Mouse (Mus musculus) intestine, postnatal 0 days (tissue): ENCODE measurements around the gene Phkg1. TPM values are rescaled to one million over a fixed set of nuclear protein-coding genes. Genes with fewer than 3 reads are reported as not detected.
"Not testable (repeated sequence)": the region's sequence is repeated elsewhere in the genome, so short reads cannot be mapped to it uniquely, and the experiment has no call there.

Experiments used
- ATAC-seq: fragments of 200-750 bp; cut with Nextera tagmentation; 2 replicates; pipeline ENCODE4 v1.8.0; 2017; ENCODE audit warnings: mild to moderate bottlenecking, moderate TSS enrichment, moderate library complexity
- H3K27ac ChIP-seq: fragments of 300-500 bp; sonication (generic); 2 replicates; pipeline ENCODE4 v1.5.1; 2014; ENCODE audit warnings: mild to moderate bottlenecking, low read depth, low read length, moderate library complexity
- H3K27me3 ChIP-seq: fragments of 300-500 bp; sonication (generic); replicated peaks from 2 replicates; pipeline ENCODE4 v1.6.1; 2014; ENCODE audit warnings: low read length, mixed read lengths; ENCODE audit not compliant: control insufficient read depth, insufficient read depth
- H3K36me3 ChIP-seq: fragments of 300-500 bp; sonication (generic); 2 replicates; pipeline ENCODE4 v1.6.1; 2014; ENCODE audit warnings: mild to moderate bottlenecking, moderate library complexity; ENCODE audit not compliant: control insufficient read depth, insufficient read depth
- H3K4me1 ChIP-seq: fragments of 300-500 bp; sonication (generic); replicated peaks from 2 replicates; pipeline ENCODE4 v1.6.1; 2014; ENCODE audit warnings: antibody characterized with exemption, low read length, mixed read lengths; ENCODE audit not compliant: control insufficient read depth, insufficient read depth
- H3K4me2 ChIP-seq: fragments of 300-500 bp; sonication (generic); replicated peaks from 2 replicates; pipeline ENCODE4 v1.6.1; 2014; ENCODE audit warnings: low read depth, mild to moderate bottlenecking, moderate library complexity
- H3K4me3 ChIP-seq: fragments of 300-500 bp; sonication (generic); 2 replicates; pipeline ENCODE4 v1.5.1; 2014; ENCODE audit warnings: low read depth, low read length
- H3K9ac ChIP-seq: fragments of 300-500 bp; sonication (generic); 2 replicates; pipeline ENCODE4 v1.6.1; 2014; ENCODE audit warnings: mild to moderate bottlenecking, low read depth, low read length
- H3K9me3 ChIP-seq: fragments of 300-500 bp; sonication (generic); 2 replicates; pipeline ENCODE4 v1.6.1; 2016; ENCODE audit warnings: mixed run types; ENCODE audit not compliant: control insufficient read depth
- CTCF ChIP-seq: sonication (generic); IDR thresholded peaks from 2 replicates; pipeline ENCODE4 v1.5.1; 2016; ENCODE audit warnings: low read depth, mild to moderate bottlenecking, control low read depth, antibody characterized with exemption, moderate library complexity
- WGBS: fragments of 180-500 bp; shearing (Covaris S2); extraction: QIAGEN DNeasy Blood & Tissue Kit; methylation state at CpG from one replicate; pipeline ENCODE4 v1.1.7; 2014; 5-methylcytosine and 5-hydroxymethylcytosine counted together
- polyA plus RNA-seq: library from polyadenylated mRNA; unstranded; fragments of >200 nt; fragmentation: Nextera tagmentation; extraction: Ambion mirVana; gene quantifications from 2 replicates; pipeline ENCODE4 v1.2.1, GENCODE M21; 2015

Phkg1 gene
- polyA plus RNA-seq, 1 experiment from 2014 or later = not detected

DNA sequence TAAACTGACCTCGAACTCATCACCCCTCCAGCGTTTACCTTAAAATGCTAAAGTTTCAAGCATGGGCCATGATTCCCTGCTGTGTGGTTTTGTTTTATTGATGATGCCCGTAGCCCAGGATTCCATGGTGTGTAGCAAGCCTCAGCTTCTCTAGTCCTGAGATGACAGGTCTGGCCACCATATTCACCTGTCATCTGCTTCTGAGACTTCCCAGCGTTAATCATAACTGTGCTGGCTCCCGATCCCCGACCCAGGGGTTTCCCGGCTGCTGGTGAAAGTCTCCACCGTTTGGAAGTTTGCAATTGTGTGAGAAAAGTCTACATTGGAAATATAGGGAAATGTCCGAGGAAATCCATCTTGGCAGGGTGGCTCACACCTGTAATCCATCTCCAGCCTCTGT, 10.8 kb upstream of the Phkg1 start:
- Histone ChIP-seq H3K27me3 (no peaks in the 10 kb centered on the region), H3K4me1 (no peaks in the 10 kb centered on the region; the same call in 1 of the 2 replicates), H3K27ac (no peak overlapping the region), H3K9me3 (no peaks in the 10 kb centered on the region), H3K36me3 (no peaks in the 10 kb centered on the region), H3K4me3 (peak overlapping the region; percentile 71), H3K4me2 (peak overlapping the region; percentile 97), H3K9ac (no peak overlapping the region)
- WGBS = 72% methylated on average over 9 of the region's 9 CpGs
- no peak for ATAC-seq
- TF ChIP-seq CTCF = no peak

DNA sequence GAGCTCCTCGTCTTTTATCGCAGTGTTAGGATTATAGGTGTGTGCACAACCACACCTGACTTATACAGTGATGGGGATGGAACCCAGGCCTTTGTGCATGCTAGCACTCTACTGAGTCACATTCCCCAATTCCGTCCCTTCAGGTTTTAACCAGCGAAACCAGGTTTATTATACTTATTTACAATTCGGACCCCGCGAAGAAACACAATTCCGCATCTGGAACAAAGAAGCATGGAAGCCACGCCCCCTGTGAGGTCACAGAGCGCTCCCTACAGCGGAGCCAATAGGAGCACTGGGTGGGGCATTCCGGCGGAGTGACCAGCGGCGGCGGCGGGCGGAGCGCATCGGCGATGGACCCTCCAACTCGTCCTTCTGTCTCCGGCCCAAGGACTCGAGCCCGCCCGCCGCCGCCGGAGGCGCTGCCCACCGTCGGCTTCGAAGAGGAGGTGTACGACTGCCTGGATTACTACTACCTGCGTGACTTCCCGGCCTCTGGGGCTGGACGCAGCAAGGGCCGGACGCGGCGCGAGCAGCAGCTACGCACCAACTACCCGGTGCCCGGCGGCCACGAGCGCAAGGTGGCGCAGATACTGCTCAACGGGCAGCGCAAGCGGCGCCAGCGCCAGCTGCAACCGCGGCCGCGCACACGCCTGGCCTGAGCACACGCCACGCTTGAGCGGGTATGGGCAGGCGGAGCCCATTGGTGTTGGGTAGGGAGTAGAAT, 10.1 kb upstream of the Phkg1 start, which contains the start of gene Nupr1l:
Gene Nupr1l, plus strand, starts transcription at position 299 of the 724 bp plus-strand sequence.
- peak; percentile 64; the same call in 1 of the 2 replicates for TF ChIP-seq CTCF
- H3K9ac ChIP-seq = peak within 1 kb of the TSS; percentile 64
- 1% methylated on average over 63 of the region's 63 CpGs for WGBS
- ATAC-seq = peak; percentile 93
- no peaks in the 10 kb centered on the region for H3K36me3 ChIP-seq
- H3K4me1 ChIP-seq = no peaks in the 10 kb centered on the region; the same call in 1 of the 2 replicates
- H3K27me3 ChIP-seq = no peaks in the 10 kb centered on the region
- peak within 1 kb of the TSS; percentile 71 for H3K4me3 ChIP-seq
- H3K27ac ChIP-seq = peak within 1 kb of the TSS; percentile 84
- no peaks in the 10 kb centered on the region for H3K9me3 ChIP-seq
- peak within 1 kb of the TSS; percentile 97 for H3K4me2 ChIP-seq

DNA sequence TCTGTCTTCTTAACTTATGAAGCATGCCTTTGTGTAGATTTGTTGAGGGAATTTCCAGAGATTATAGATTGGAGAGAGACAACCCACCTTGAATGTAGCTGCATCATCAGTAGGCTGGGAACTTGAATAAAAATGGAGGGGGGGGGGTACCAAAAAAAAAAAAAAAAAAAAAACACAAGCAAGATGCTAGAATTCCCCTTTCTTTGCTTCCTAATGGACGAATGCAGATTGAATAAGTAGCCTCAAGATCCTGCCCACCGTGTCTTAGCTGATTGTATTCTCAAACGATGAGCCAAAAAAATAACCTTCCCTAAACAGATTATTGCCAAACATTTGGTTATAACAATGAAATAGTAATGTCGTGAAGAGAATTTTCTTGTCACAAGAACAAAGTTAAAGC, 9.4 kb upstream of the Phkg1 start:
- peak overlapping the region; percentile 97 for H3K4me2 ChIP-seq
- no peaks in the 10 kb centered on the region for H3K27me3 ChIP-seq
- no peak for ATAC-seq
- H3K4me1 ChIP-seq = no peaks in the 10 kb centered on the region; the same call in 1 of the 2 replicates
- H3K4me3 ChIP-seq = peak overlapping the region; percentile 71
- no peaks in the 10 kb centered on the region for H3K36me3 ChIP-seq
- no peak overlapping the region for H3K9ac ChIP-seq
- TF ChIP-seq CTCF = no peak
- H3K9me3 ChIP-seq = no peaks in the 10 kb centered on the region
- H3K27ac ChIP-seq = no peak overlapping the region
- WGBS = 28% methylated on average over 4 of the region's 4 CpGs

DNA sequence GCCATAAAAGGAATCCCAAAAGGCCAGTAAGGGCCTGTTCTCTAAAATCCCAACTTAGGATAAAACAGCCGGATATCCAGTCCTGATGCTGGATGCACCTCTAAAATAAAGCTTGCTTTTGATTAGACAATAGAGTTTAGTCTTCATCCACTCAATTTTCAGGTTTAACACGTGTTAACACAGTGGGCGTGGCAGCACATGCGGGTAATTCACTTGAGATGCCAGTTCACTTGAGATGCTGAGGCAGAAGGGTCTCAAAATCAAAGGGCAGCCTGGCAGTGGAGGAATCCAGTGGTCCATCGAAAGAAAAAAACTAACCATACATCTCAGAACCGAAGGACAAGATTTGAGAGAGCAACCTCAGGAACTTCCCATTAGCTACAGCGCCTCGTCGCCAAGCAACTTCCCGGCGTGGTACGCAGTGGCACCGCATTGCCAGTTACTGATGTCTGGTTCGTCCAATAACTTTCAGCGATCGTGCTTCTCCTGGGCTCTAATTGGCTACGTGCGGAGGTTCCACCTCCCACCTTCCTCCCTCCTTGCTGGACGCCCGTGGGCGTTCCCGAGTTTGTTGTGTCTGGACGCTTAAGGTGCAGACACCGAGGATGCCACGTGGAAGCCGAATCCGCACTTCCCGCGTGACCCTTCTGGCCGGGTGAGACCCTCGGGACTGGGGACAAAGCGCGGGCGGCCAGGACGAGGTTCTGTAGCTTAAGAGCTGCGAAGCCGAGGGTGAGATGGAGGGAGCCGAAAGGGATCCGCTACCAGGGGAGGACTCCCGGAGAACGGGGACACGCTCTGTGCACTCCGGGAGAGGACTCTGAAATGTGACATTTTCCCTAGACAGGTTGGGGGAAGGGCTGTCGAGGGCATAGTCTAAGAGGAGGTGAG, 2.9 kb downstream of the Phkg1 start, which contains the start of gene Zbed5:
Gene Zbed5, plus strand, starts transcription at position 526 of the 891 bp plus-strand sequence.
- Histone ChIP-seq H3K36me3 (no peaks in the 10 kb centered on the region), H3K9ac (peak within 1 kb of the TSS; percentile 37), H3K4me3 (peak within 1 kb of the TSS; percentile 72), H3K4me2 (peak within 1 kb of the TSS; percentile 92), H3K9me3 (no peaks in the 10 kb centered on the region), H3K4me1 (0 out of 2 replicates have a peak, but pooled peaks cover 3% of the 10 kb centered on the region), H3K27me3 (no peaks in the 10 kb centered on the region), H3K27ac (no peak within 1 kb of the TSS)
- TF ChIP-seq CTCF = no peak
- ATAC-seq = peak; percentile 99
- 2% methylated on average over 44 of the region's 44 CpGs for WGBS

DNA sequence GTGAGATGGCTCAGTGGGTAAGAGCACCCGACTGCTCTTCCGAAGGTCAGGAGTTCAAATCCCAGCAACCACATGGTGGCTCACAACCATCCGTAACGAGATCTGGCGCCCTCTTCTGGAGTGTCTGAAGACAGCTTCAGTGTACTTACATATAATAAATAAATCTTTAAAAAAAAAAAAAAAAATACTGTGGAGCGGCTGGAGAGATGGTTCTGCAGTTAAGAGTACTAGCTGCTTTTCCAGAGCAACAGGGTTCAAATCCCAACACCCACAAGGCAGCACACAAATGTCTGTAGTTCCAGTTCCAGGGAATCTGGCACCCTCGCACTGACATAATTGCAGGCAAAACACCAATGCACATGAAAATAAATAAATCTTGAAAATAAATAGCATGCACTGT, 8.0 kb downstream of the Phkg1 start:
- H3K36me3 ChIP-seq, H3K4me1 ChIP-seq, H3K9me3 ChIP-seq, H3K9ac ChIP-seq, ATAC-seq, H3K27ac ChIP-seq, H3K4me3 ChIP-seq, H3K27me3 ChIP-seq, H3K4me2 ChIP-seq: not testable (repeated sequence)
- 81% methylated on average over 2 of the region's 7 CpGs for WGBS

DNA sequence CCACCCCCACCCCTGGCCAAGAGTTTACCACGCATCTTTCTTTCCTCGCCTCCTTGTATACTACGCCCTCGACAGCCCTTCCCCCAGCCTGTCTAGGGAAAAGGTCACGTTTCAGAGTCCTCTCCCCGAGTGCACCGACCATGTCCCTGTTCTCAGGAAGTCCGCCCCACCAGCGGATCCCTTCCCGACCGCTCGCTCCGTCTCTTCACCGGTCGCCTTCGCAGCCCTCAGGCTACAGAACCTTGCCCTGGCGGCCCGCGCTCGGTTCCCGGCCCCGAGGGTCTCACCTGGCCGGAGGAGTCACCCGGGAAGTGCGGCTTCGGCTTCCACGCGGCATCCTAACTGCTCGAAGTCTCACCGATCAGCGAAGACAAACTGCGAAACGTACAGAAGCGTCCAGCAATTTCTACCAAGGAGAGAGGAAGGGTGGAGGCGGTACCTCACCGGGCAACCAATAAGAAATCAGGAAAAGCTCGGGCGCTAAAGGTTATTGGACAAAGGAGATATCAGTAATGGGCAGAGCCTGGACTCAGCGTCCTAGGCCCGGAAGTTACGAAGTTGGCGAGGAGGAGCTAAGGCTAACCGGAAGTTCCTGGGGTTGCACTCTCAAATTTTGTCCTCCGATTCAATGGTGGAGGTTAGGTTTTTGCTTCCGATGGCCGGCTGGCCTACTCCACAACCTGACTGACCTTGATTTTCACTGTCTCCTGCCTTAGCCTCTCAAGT, 11.3 kb downstream of the Phkg1 start, which contains the start of gene Chchd2:
Gene Chchd2, minus strand, starts transcription at position 560 of the 726 bp plus-strand sequence.
- Histone ChIP-seq H3K4me1 (0 out of 2 replicates have a peak, but pooled peaks cover 3% of the 10 kb centered on the region), H3K27ac (peak within 1 kb of the TSS; percentile 91), H3K4me2 (peak within 1 kb of the TSS; percentile 73), H3K4me3 (peak within 1 kb of the TSS; percentile 54), H3K9me3 (no peaks in the 10 kb centered on the region), H3K36me3 (peaks cover 13% of the 10 kb centered on the region), H3K27me3 (no peaks in the 10 kb centered on the region), H3K9ac (peak within 1 kb of the TSS; percentile 61)
- WGBS = under 1% methylated on average over 46 of the region's 46 CpGs
- TF ChIP-seq CTCF = no peak
- ATAC-seq = peak; percentile 99
